Mouse (Mus musculus): ENCODE data around the gene Fmnl3.

GRCm38 (mm10) chr15:99356462-99356861 is 13.8 kb downstream of the Fmnl3 start:
- no peak for TF ChIP-seq CTCF (IDR thresholded peaks at IDR 0.05; ENCODE audit: extremely low read depth, insufficient read depth, low read length)
- TF ChIP-seq POLR2A (IDR thresholded peaks at IDR 0.05; ENCODE audit: extremely low read depth, insufficient read depth, low read length): no peak

Data from cortical plate, adult 2 months (tissue).